Mouse (Mus musculus): ENCODE data around the gene Tktl1. TPM values are rescaled to one million over a fixed set of nuclear protein-coding genes. Genes with fewer than 3 reads are reported as not detected.

Gene Tktl1
- polyA plus RNA-seq, 1 experiment from 2014 or later, result not detected

- no peaks in the 10 kb centered on the region for H3K4me1 ChIP-seq
- peak overlapping the region; percentile 48; the same call in 1 of the 2 replicates for H3K9ac ChIP-seq
- peak overlapping the region; percentile 49 for H3K4me2 ChIP-seq
- no peaks in the 10 kb centered on the region for H3K27me3 ChIP-seq (replicated peaks)
- H3K27ac ChIP-seq, result peak overlapping the region; percentile 89
- no peak for ATAC-seq (ENCODE audit: insufficient read depth, low FRiP score, low read depth)
- peak overlapping the region; percentile 53 for H3K4me3 ChIP-seq (replicated peaks)
- H3K9me3 ChIP-seq, result no peaks in the 10 kb centered on the region
- H3K36me3 ChIP-seq, result peaks cover 14% of the 10 kb centered on the region
- WGBS, result 28% methylated on average over 1 of the region's 1 CpGs
Observed at GRCm38 (mm10) chrX:74245107-74245506, 68.0 kb downstream of the Tktl1 start.

GRCm38 (mm10) chrX:74245687-74246086, 68.6 kb downstream of the Tktl1 start:
- Histone ChIP-seq H3K36me3 (peaks cover 10% of the 10 kb centered on the region; the same call in 1 of the 2 replicates), H3K27ac (peak overlapping the region; percentile 89), H3K27me3 (replicated peaks) (no peaks in the 10 kb centered on the region), H3K4me2 (peak overlapping the region; percentile 49), H3K4me1 (no peaks in the 10 kb centered on the region), H3K9me3 (no peaks in the 10 kb centered on the region), H3K4me3 (replicated peaks) (peak overlapping the region; percentile 53), H3K9ac (peak overlapping the region; percentile 48; the same call in 1 of the 2 replicates)
- ATAC-seq (ENCODE audit: insufficient read depth, low FRiP score, low read depth), result 0 out of 2 replicates have a peak, but pooled peaks have one; percentile 33
- WGBS, result 24% methylated on average over 21 of the region's 21 CpGs

GRCm38 (mm10) chrX:74246213-74246681, 69.2 kb downstream of the Tktl1 start:
- 16% methylated on average over 38 of the region's 38 CpGs for WGBS
- no peaks in the 10 kb centered on the region for H3K27me3 ChIP-seq (replicated peaks)

GRCm38 (mm10) chrX:74246693-74247092, 69.6 kb downstream of the Tktl1 start:
- Histone ChIP-seq H3K27me3 (replicated peaks) (no peaks in the 10 kb centered on the region), H3K9ac (0 out of 2 replicates have a peak overlapping the region, but pooled peaks have one; percentile 19), H3K4me3 (replicated peaks) (peak overlapping the region; percentile 53), H3K36me3 (no peaks in the 10 kb centered on the region), H3K4me2 (peak overlapping the region; percentile 43), H3K9me3 (no peaks in the 10 kb centered on the region), H3K4me1 (no peaks in the 10 kb centered on the region), H3K27ac (peak overlapping the region; percentile 90)
- peak; percentile 20 for ATAC-seq (ENCODE audit: insufficient read depth, low FRiP score, low read depth)
- 17% methylated on average over 15 of the region's 15 CpGs for WGBS

More at GRCm38 (mm10) chrX:74246213-74246681, 69.2 kb downstream of the Tktl1 start:
- peak overlapping the region; percentile 49 for H3K4me2 ChIP-seq
- no peaks in the 10 kb centered on the region for H3K4me1 ChIP-seq
- H3K4me3 ChIP-seq (replicated peaks), result peak overlapping the region; percentile 53
- H3K9ac ChIP-seq, result peak overlapping the region; percentile 48
- peak overlapping the region; percentile 90 for H3K27ac ChIP-seq
- peaks cover 4% of the 10 kb centered on the region; the same call in 1 of the 2 replicates for H3K36me3 ChIP-seq
- H3K9me3 ChIP-seq, result no peaks in the 10 kb centered on the region
- ATAC-seq (ENCODE audit: insufficient read depth, low FRiP score, low read depth), result peak; percentile 85

GRCm38 (mm10) chrX:74248651-74249050, 71.6 kb downstream of the Tktl1 start:
- Histone ChIP-seq H3K4me3 (replicated peaks) (peak overlapping the region; percentile 42), H3K9me3 (no peaks in the 10 kb centered on the region), H3K9ac (0 out of 2 replicates have a peak overlapping the region, but pooled peaks have one; percentile 16), H3K27ac (peak overlapping the region; percentile 82), H3K27me3 (replicated peaks) (no peaks in the 10 kb centered on the region), H3K4me2 (peak overlapping the region; percentile 61), H3K4me1 (no peaks in the 10 kb centered on the region), H3K36me3 (no peaks in the 10 kb centered on the region)
- ATAC-seq (ENCODE audit: insufficient read depth, low FRiP score, low read depth), result no peak
- WGBS, result 7% methylated on average over 3 of the region's 3 CpGs

GRCm38 (mm10) chrX:74249615-74250014, 72.6 kb downstream of the Tktl1 start, which contains the start of gene Flna:
Gene Flna (minus strand): TSS chrX:74249820.
- Histone ChIP-seq H3K27me3 (replicated peaks) (no peaks in the 10 kb centered on the region), H3K27ac (peak within 1 kb of the TSS; percentile 82), H3K4me1 (no peaks in the 10 kb centered on the region), H3K4me3 (replicated peaks) (peak within 1 kb of the TSS; percentile 42), H3K9ac (0 out of 2 replicates have a peak within 1 kb of the TSS, but pooled peaks have one; percentile 16), H3K36me3 (no peaks in the 10 kb centered on the region), H3K4me2 (peak within 1 kb of the TSS; percentile 61), H3K9me3 (no peaks in the 10 kb centered on the region)
- ATAC-seq (ENCODE audit: insufficient read depth, low FRiP score, low read depth), result no peak
- 24% methylated on average over 37 of the region's 38 CpGs for WGBS

GRCm38 (mm10) chrX:74254153-74254887, 77.3 kb downstream of the Tktl1 start, which contains the start of gene Emd:
Gene Emd (plus strand): TSS chrX:74254687.
- Histone ChIP-seq H3K4me2 (peak within 1 kb of the TSS; percentile 60), H3K9me3 (no peaks in the 10 kb centered on the region), H3K9ac (peak within 1 kb of the TSS; percentile 39), H3K27ac (peak within 1 kb of the TSS; percentile 93), H3K4me1 (no peaks in the 10 kb centered on the region), H3K4me3 (replicated peaks) (peak within 1 kb of the TSS; percentile 58), H3K36me3 (peaks cover 2% of the 10 kb centered on the region; the same call in 1 of the 2 replicates), H3K27me3 (replicated peaks) (no peaks in the 10 kb centered on the region)
- peak; percentile 98 for ATAC-seq (ENCODE audit: insufficient read depth, low FRiP score, low read depth)
- WGBS, result 21% methylated on average over 39 of the region's 39 CpGs

GRCm38 (mm10) chrX:74254888-74255565, 78.0 kb downstream of the Tktl1 start:
- H3K36me3 ChIP-seq, result peaks cover 2% of the 10 kb centered on the region; the same call in 1 of the 2 replicates
- 27% methylated on average over 31 of the region's 31 CpGs for WGBS
- peak; percentile 50 for ATAC-seq (ENCODE audit: insufficient read depth, low FRiP score, low read depth)

GRCm38 (mm10) chrX:74257746-74258145, 80.7 kb downstream of the Tktl1 start:
- Histone ChIP-seq H3K9ac (no peak overlapping the region), H3K27ac (no peak overlapping the region), H3K27me3 (replicated peaks) (no peaks in the 10 kb centered on the region), H3K4me1 (no peaks in the 10 kb centered on the region), H3K36me3 (peaks cover 2% of the 10 kb centered on the region; the same call in 1 of the 2 replicates), H3K9me3 (no peaks in the 10 kb centered on the region), H3K4me3 (replicated peaks) (no peak overlapping the region), H3K4me2 (no peak overlapping the region)
- no peak for ATAC-seq (ENCODE audit: insufficient read depth, low FRiP score, low read depth)
- 92% methylated on average over 3 of the region's 3 CpGs for WGBS

More at GRCm38 (mm10) chrX:74254888-74255565, 78.0 kb downstream of the Tktl1 start:
- Histone ChIP-seq H3K9ac (peak overlapping the region; percentile 39; the same call in 1 of the 2 replicates), H3K4me2 (peak overlapping the region; percentile 60), H3K4me1 (no peaks in the 10 kb centered on the region), H3K4me3 (replicated peaks) (peak overlapping the region; percentile 58), H3K27ac (peak overlapping the region; percentile 93), H3K9me3 (no peaks in the 10 kb centered on the region), H3K27me3 (replicated peaks) (no peaks in the 10 kb centered on the region)

Data from stomach, embryonic 15.5 days (tissue).